Mouse (Mus musculus) heart, postnatal 14 days (tissue): Measurements from ENCODE around the gene Ctdspl2. TPM values are rescaled to one million over a fixed set of nuclear protein-coding genes. Genes with fewer than 3 reads are reported as not detected.
A peak's percentile ranks its signal among the peaks of the same experiment; 100 is the strongest.
"Not testable (repeated sequence)": the region's sequence is repeated elsewhere in the genome, so short reads cannot be mapped to it uniquely, and the experiment has no call there.

ENCODE experiments used
- DNase-seq, 2 experiments: peaks; one replicate each; pipeline ENCODE4 v3.0.0; 2021 to 2022
- intact Hi-C: fragments of 180-260 bp; cut with DNase I; formaldehyde crosslinking; loops from one replicate; pipeline ENCODE4 v1.15.1; 2025
- long read RNA-seq, 2 experiments: library from polyadenylated mRNA; stranded (forward); transcript quantifications; one replicate each; pipeline ENCODE4 v2.0.0; 2021
- total RNA-seq, 2 experiments: library from RNA; stranded (reverse); gene quantifications; 2 replicates each; pipeline ENCODE4 v1.2.3; 2021

The Ctdspl2 gene
- total RNA-seq, result 10 to 100 TPM; 19.4 to 22.3 TPM
- long read RNA-seq, experiment 1, full-length matches to known transcripts, result 10 of 15 reads
- long read RNA-seq, experiment 1, partial matches to known transcripts, result 1 of 15 reads
- long read RNA-seq, experiment 1, other reads (novel, unspliced or antisense), result 4 of 15 reads
- long read RNA-seq, experiment 2, full-length matches to known transcripts, result 9 of 10 reads
- long read RNA-seq, experiment 2, partial matches to known transcripts, result 0 of 10 reads
- long read RNA-seq, experiment 2, other reads (novel, unspliced or antisense), result 1 of 10 reads

DNA sequence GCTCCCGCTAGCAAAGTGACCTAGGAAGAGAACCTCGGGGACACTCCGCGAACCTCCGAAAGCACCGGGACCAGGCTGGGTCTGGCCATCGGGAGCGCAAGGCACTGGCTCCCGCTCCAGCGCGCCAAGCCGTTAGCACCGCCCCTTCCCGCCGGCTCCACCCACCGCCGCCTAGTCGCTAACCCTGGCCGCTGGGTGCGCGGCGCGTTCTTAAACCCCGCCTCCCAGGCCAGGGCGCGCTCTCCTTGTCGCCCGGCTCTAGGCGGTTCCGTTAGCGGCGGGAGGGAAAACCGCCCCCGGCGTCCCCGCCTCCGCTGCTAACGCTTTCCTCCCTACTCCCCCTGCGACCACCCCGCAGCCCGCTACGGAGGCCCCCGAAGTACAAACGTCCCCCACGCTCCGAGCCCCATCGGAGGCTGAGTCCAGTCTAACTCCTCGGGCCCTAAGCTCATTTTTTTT lies at the start of gene Ctdspl2, which contains the start of gene Mageb3:
TSS of gene Ctdspl2 (plus strand) at position 237 of the 459 bp plus-strand sequence.
TSS of gene Mageb3 (minus strand) at position 328 of the 459 bp plus-strand sequence.
- peak; percentile 98 to 99 for DNase-seq
- intact Hi-C loops, result loop anchor here (5.0 to 10.0 kb wide), 2 partner anchors 72 to 501 kb away; partner anchors contain the start of genes Eif3j1, Hypk and Serinc4

DNA sequence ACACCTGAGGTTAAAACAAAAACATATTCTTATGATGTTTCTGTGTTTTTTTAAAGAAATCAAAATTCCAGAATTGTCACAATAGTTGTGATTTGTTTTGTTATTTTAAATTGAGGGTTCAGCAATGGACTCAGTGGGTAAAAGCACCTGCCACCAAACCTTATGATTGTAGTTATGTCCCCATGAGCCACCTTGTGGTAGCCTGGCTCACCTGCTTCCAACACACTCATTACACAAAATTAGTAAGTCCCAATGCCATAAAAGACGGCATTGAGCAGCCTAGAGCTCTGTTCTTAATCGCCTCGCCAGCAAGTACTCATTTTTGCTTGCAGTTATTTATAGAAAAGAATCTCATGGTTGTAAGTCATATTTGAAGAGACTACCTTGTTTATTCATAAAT lies 45.8 kb upstream of the Ctdspl2 start:
- intact Hi-C loops, result no loop called here

DNA sequence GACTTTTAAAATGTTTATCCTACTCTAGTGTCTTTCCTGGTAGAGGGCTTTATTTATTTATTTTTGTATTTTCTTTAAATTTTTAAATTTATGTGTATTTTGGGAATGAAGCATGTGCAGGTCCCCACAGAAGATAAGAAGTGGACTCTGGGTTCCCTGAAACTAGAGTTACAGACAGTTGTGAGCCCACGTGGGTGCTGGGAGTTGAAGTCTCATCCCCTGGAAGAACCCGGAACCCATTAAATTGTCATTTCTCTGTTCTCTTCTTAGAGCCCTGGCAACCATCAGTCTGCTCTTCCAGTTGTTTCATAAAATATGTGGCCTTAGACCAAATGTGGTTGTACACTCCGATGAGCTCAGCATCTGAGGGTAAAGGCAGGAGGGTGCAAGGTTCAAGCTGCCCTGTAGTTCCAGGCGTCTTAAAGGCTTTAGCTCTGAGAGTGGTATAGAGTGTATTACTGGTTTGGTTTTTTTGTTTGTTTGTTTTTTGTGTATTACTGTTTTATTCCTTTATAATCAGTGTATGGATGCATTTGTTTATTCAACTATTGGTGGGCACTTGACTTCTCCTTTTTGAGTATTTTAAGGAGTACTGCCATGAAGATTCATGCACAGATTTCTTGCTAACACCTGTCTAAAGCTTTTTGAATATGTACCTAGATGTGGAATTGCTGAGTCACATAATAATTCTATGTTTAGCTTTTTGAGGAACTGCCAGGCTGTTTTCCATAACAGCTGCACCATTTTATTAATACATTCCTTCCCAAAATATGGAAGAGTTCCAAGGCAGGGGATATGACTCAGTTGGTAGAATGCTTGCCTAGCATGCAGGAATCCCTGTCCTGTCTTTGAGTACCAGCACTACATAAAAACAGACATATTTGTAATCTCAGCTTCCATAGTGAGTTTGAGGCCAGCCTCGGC lies 39.5 kb upstream of the Ctdspl2 start:
- DNase-seq, result no peak
- intact Hi-C loops, result no loop called here

More for the DNA sequence above, 45.8 kb upstream of the Ctdspl2 start:
- no peak for DNase-seq

DNA sequence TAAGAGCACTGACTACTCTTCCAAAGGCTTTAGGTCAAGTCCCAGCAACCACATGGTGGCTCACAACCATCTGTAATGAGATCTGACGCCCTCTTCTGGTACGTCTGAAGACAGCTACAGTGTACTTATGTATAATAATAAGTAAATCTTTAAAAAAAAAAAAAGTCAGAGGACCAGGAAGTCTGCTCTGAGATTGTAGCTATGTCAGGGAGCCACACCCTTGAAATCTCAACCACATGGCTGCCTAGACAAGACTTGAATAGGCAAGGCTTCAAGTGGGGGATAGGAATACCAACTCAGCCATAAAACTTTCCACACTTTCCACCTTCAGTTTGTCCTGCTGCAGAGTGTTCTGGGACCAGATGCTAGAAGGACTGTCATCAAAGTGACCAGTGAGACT lies 18.2 kb upstream of the Ctdspl2 start:
- DNase-seq, intact Hi-C loops: not testable (repeated sequence)

DNA sequence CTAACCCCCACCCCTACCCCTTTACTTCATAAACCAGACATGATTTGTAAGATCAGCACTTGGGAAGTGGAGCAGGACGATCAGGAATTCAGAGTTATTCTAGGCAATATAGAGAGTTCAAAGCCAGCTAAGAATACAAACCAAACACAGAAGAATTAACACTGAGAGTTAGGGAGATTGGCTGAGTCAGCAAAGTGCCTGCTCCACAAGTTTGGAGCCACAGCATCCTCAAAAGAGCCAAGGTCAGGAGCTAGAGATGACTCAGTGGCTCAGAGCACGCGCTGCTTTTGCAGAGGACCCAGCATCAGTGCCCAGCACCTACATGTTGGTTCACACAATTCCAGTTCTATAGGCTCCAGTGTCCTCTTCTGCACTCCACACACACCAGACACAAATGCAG lies 12.4 kb upstream of the Ctdspl2 start:
- no peak for DNase-seq
- intact Hi-C loops, result no loop called here

DNA sequence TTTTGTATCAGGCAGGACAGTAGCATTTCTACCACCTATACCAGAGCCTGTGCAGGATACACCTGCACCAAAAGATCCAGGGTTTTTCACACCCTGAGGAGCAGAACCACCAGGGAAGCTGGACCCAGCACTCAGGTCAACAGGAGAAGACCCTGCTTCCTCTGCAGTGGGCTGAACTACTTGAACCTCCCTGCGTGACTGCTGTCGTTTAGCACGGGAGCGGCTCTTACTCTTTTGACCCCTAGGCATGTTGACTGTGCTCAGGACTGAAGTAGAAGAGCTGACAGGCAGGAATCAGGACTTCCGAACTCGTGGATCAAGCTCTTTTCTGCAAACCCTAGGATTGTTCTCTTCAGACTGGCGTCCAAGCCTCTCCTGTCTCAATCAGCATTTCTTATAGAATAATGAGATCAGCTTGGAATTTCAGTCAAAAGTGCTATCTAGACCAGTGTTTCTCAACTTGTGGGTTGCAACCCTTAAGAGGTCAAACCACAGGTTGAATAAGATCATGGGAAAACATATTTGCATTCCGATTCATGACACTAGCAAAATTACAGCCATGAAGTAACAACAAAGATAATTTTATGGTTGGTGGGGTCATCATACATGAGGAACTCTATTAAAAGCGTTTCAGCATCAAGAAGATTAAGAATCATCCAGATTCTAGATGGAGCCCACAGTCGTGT lies 687 bp upstream of the Ctdspl2 start:
- intact Hi-C loops, result loop anchor here (5.0 to 10.0 kb wide), 2 partner anchors 72 to 500 kb away; partner anchors contain the start of genes Eif3j1, Hypk and Serinc4
- no peak for DNase-seq

DNA sequence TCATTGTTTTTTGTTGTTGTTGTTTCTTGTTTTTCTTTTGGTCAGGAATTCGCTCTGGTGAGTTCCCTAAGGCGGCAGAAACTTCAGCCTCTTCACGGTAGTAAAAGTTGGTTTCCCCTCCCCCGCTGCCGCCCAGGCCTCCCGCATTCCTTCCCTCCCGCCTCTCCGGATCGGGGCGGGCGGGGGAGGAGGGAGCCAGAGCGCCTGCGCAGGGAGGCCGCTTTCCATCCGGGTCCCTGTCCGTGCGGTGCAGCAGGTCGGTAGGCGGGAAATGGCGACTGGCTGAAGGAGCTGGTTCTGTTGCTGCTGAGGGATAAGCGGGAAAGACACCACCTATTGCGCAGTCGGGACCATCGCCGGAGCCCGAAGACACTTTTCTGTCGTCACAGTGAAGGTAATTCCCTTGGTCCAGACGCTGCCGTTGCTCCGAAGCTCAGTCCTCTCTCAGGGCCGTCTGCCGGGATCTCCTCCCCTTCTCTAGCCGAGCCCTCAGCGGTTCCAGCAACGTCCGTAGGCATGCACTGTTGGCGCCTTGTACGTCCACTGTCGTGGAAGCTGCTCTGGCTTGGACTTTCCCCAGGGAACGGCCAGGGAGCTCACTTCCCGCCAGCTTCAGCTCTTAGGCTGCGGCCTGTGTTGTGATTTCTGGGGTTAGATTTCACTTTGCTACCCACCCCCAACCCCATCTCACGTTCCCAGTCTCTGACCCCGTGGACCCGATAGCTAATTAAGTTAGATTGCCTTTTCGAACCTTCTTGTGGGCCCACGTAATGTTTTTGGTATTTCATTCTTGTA lies 620 bp downstream of the Ctdspl2 start:
- intact Hi-C loops, result loop anchor here (5.0 to 10.0 kb wide), 2 partner anchors 71 to 502 kb away; partner anchors contain the start of genes Eif3j1, Hypk and Serinc4
- DNase-seq, result peak; percentile 96

DNA sequence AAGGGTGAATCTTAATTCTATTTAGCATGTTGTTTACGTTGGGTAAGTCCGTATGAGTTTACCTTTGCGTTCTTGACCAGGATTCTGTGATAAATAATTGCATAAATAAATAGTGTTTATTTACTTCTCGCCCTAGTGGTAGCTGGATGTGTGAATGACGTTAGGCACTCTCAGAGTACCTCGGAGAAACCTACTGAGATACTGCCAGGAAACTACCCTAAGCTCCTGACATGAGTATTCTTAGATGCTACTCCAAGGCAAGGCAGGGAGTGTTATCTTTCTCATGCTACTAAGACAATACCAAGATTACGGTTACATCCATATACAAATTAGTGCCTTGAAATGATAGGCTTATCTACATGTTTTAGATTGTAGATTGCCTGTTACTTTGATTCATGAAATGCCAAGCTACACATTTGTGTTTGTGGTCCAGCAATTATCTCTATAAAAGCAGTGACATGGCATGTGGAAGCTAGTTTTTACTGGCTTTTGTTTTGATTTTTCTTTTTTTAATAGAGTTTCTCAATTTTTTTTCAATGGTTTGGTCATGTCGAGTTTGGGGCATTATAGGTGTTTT lies 1.5 kb downstream of the Ctdspl2 start:
- DNase-seq, result no peak
- intact Hi-C loops, result loop anchor here (5.0 to 10.0 kb wide), 2 partner anchors 70 to 503 kb away; partner anchors contain the start of genes Eif3j1, Hypk and Serinc4

DNA sequence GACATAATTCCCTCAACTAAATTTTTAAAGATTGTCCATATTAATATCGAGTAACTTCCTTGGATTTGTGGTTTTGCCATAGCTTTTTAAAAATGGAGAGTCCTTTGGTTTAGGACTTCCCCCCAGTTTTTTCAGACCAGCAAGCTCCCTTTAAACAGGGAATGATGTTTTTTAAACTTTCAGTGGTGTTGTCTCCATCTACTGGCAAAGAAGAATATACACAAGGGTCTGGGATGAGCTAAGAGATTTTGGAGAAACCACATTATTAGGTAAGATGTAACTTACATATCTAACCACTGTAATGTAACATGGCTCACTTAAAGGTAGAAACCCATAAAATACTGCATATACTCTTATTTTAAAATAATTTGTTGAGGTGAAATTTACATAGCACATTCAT lies 39.9 kb downstream of the Ctdspl2 start:
- intact Hi-C loops, result loop anchor here (10.0 kb wide), 1 partner anchor 421 kb away; no protein-coding TSS in a partner anchor
- no peak for DNase-seq

DNA sequence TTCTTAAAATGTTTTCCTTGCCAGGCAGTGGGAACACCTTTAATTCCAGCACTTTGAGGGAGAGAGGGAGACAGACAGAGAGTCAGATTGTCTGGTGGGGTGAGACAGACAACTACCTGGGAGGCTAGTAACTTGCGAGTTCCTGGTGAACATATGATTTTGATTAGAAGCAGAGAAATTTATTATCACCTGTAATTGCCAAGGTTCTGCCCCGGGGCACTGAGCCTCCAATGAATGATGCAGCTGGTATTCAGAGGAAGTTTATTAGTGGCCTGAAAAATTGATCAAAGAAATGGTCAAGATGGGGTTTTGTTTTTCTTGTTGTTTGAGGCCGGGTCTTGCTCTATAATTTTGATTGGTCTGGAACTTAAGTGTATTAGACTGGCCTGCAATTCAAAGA lies 53.0 kb downstream of the Ctdspl2 start:
- no peak for DNase-seq
- intact Hi-C loops, result loop anchor here (5.0 kb wide), 1 partner anchor 37 kb away; no protein-coding TSS in a partner anchor

DNA sequence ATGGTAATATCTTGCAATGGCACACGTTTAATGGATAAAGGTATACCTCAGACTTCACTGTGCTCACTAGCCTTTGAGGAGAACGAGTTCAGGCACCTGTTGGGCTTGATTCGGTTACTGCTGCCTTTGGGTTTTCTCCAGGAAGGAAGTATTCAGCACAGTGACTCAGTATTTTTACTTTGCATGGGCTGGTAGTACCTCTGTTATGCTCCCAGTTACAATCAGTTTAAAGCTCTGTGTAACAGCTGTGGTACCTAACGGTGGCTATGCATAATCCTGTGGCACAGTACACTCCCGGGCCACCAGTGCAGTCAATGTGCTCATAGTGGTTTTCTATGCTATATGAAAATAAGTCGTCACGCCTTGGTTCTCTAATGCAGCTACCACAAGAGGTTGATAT lies 55.6 kb downstream of the Ctdspl2 start:
- intact Hi-C loops, result no loop called here
- DNase-seq, result no peak

DNA sequence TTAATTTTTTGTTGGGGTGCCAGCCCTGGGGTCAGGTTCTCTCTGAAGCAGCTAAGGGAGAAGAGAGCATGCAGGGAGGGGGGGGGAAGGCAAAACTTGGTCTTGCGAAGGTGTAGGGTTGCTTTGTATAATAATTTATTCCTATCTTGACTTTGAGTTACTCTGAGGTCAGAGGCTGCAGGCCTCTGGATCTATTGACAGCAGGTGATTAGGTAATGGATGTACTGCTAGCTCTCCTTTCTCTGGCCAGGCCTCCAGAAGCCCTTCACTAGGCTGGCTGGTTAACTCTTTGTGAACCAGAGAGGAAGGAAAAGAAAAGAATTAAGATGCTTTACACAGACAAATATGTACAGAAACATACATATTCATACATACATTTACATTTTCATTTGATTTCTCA lies 62.9 kb downstream of the Ctdspl2 start:
- intact Hi-C loops, result no loop called here
- no peak for DNase-seq

DNA sequence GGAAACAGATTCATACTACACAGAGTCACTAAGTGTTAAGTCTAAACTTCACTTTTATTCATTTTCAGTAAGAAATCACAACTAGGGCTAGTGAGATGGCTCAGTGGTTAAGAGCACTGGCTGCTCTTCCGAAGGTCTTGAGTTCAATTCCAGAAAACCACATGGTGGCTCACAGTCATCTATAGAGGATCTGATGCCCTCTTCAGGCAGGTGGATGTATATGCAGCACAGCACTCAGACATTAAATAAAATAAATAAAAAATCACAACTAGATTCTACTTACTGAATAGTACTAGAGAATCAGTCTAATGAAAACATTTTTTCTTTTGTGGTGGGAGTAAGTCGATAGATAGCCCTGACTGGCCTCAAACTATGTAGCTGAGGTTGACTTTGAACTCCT lies 66.5 kb downstream of the Ctdspl2 start:
- no peak for DNase-seq
- intact Hi-C loops, result no loop called here

DNA sequence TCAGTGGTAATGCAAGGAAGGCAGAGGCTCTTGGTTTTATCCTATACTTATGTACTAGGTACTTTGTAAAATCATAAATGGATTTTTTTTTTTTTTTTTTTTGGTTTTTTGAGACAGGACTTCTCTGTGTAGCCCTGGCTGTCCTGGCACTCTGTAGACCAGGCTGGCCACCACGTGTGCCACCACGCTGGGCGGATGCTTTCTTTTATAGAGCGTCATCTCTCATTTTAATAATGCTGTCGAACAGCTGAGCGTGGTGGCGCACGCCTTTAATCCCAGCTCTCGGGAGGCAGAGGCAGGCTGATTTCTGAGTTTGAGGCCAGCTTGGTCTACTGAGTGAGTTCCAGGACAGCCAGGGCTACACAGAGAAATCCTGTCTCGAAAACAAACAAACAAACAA lies 71.3 kb downstream of the Ctdspl2 start:
- not testable (repeated sequence) for DNase-seq
- intact Hi-C loops, result loop anchor here (5.0 kb wide), 1 partner anchor 70 kb away; the partner anchor contains the start of genes Ctdspl2 and Mageb3

DNA sequence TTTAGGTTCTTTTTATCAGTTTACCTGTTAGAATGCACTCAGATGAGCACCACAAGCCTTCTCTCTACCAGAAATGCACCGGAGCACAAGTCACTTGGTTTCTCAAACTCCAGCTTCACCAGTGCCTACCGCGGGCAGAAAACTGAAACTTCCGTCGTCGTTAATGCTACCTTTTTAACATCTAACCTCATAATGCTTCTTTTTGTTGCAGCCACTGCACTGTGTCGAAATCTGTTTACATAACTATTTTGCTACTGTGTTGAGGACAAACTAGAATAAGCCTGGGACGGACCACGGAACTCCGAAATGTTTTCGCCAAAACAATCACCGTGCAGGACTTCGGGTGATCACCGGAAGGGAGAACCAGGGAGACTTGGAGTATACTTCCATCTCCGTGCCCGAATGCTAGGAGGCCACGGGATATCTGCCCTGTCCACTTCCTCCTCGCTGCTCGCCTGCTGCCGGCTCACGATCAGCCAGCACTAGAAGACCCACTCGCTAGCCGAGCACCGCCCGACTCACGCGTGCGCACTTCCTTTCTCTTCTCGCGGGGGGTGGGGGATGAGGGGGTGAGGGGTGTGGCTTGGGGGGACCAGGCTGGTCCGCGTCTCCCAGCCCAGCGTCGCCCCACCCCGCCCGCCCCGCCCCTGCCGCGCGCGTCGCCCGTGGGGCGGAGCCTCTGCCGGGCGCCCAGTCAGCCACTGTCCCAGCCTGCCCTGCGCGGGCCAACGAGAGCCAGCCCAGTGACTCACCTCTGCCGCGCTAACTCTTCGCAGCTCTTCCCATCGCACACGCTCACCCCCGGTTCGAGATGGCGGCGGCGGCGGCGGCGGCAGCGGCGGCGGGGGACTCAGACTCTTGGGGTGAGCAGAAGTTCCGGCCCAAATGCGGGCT lies 72.3 kb downstream of the Ctdspl2 start, which contains the start of gene Eif3j1:
TSS of gene Eif3j1 (plus strand) at position 685 of the 894 bp plus-strand sequence.
- DNase-seq, result peak; percentile 88 to 92
- intact Hi-C loops, result loop anchor here (5.0 kb wide), 1 partner anchor 71 kb away; the partner anchor contains the start of genes Ctdspl2 and Mageb3

DNA sequence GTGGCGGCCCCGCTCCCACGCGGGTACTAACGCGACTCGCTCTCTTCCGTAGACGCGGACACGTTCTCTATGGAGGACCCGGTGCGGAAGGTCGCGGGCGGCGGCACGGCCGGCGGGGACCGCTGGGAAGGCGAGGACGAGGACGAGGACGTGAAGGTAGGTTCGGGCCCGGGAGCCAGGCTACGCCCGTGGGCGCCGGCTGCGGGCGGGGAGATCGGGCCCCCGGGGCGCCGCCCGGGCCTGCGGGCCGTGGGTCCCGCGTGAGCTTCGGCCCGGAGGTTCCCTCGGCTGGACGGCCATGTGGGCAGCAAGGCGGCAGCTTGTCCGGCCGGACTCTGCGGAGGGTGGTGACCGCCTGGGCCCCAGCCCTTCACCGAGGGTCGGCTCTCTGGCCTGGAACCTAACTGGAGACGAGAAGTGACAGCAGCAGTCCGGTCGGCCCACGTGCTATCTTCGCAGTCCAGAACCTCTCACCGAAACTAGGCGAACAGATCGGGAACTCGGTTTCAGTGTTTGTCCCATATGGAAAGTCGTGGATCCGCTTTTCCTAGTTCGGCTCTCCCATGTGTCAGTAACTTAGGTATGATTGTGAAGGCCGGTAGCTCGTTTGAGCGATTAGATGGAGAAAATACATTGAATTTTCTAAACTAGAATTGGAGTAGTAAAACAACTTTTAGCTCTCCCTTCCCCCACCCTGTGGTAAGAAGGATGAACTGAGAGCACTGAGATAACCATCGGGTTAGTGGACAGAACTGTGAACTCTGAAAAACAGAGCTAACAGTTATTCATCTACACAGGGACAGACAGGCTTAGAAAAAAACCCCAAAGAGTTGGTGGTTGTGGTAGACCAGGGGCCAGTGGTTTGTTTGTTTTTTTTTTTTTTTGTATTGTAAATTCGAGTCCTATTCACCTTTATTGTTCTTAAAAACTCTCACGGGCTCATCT lies 73.2 kb downstream of the Ctdspl2 start:
- peak; percentile 48 to 53 for DNase-seq
- intact Hi-C loops, result loop anchor here (5.0 kb wide), 1 partner anchor 72 kb away; the partner anchor contains the start of genes Ctdspl2 and Mageb3
